Mouse (Mus musculus) macrophage (primary cell): Measurements from ENCODE around the gene Plekhb2. TPM values are rescaled to one million over a fixed set of nuclear protein-coding genes. Genes with fewer than 3 reads are reported as not detected.

Experiments
- H3K27ac ChIP-seq: fragments of 350-480 bp; formaldehyde crosslinking; 2 replicates; pipeline ENCODE4 v1.9.0; 2021
- H3K36me3 ChIP-seq: fragments of 350-480 bp; formaldehyde crosslinking; 2 replicates; pipeline ENCODE4 v1.9.0; 2021; ENCODE audit errors: inconsistent target
- H3K4me3 ChIP-seq: fragments of 350-480 bp; formaldehyde crosslinking; 2 replicates; pipeline ENCODE4 v1.9.0; 2021; ENCODE audit errors: inconsistent target
- H3K79me2 ChIP-seq: fragments of 350-480 bp; formaldehyde crosslinking; 2 replicates; pipeline ENCODE4 v1.9.0; 2021; ENCODE audit errors: inconsistent target
- WGBS: methylation state at CpG from one replicate; pipeline ENCODE4 v1.1.7; 2026; ENCODE audit warnings: inconsistent platforms; ENCODE audit not compliant: missing documents; 5-methylcytosine and 5-hydroxymethylcytosine counted together
- polyA plus RNA-seq: library from polyadenylated mRNA; stranded (reverse); fragments of 250-400 nt; gene quantifications from 3 replicates; pipeline ENCODE4 v1.2.4, GENCODE M21; 2018; ENCODE audit warnings: inconsistent platforms

Plekhb2 gene
- polyA plus RNA-seq, 1 experiment from 2014 or later: 93.5 TPM

GRCm38 (mm10) chr1:34842887-34843618, 6.7 kb upstream of the Plekhb2 start, which contains the start of gene Fam168b:
TSS of gene Fam168b (minus strand) at chr1:34843065.
- H3K36me3 ChIP-seq: no peaks in the 10 kb centered on the region
- peak within 1 kb of the TSS; percentile 73 for H3K4me3 ChIP-seq
- WGBS: 3% methylated on average over 29 of the region's 59 CpGs

GRCm38 (mm10) chr1:34847070-34847469, 2.7 kb upstream of the Plekhb2 start:
- Histone ChIP-seq H3K36me3 (no peaks in the 10 kb centered on the region), H3K27ac (no peak overlapping the region), H3K79me2 (peaks cover 36% of the 10 kb centered on the region), H3K4me3 (no peak overlapping the region)
- WGBS: 92% methylated on average over 3 of the region's 3 CpGs

More at GRCm38 (mm10) chr1:34842887-34843618, 6.7 kb upstream of the Plekhb2 start, which contains the start of gene Fam168b:
- Histone ChIP-seq H3K79me2 (peaks cover 44% of the 10 kb centered on the region), H3K27ac (peak within 1 kb of the TSS; percentile 69)

GRCm38 (mm10) chr1:34850343-34851136, 764 bp downstream of the Plekhb2 start:
- WGBS: 41% methylated on average over 10 of the region's 11 CpGs
- Histone ChIP-seq H3K27ac (peak overlapping the region; percentile 81), H3K79me2 (peaks cover 67% of the 10 kb centered on the region), H3K36me3 (no peaks in the 10 kb centered on the region), H3K4me3 (peak overlapping the region; percentile 53)

- 0% methylated on average over 6 of the region's 6 CpGs for WGBS
- H3K27ac ChIP-seq: peak overlapping the region; percentile 81
- peaks cover 77% of the 10 kb centered on the region for H3K79me2 ChIP-seq
- peak overlapping the region; percentile 53 for H3K4me3 ChIP-seq
- no peaks in the 10 kb centered on the region for H3K36me3 ChIP-seq
These were observed 1.8 kb downstream of the Plekhb2 start for GRCm38 (mm10) chr1:34851562-34851961.

- peak overlapping the region; percentile 81 for H3K27ac ChIP-seq
- peak overlapping the region; percentile 53 for H3K4me3 ChIP-seq
- 81% methylated on average over 11 of the region's 11 CpGs for WGBS
- H3K36me3 ChIP-seq: no peaks in the 10 kb centered on the region
- peaks cover 84% of the 10 kb centered on the region for H3K79me2 ChIP-seq
These were observed 2.5 kb downstream of the Plekhb2 start for GRCm38 (mm10) chr1:34852116-34852878.

GRCm38 (mm10) chr1:34853786-34854185, 4.0 kb downstream of the Plekhb2 start:
- Histone ChIP-seq H3K36me3 (no peaks in the 10 kb centered on the region), H3K27ac (no peak overlapping the region)
- WGBS: 95% methylated on average over 2 of the region's 2 CpGs

GRCm38 (mm10) chr1:34855056-34855739, 5.4 kb downstream of the Plekhb2 start:
- 82% methylated on average over 12 of the region's 12 CpGs for WGBS
- no peaks in the 10 kb centered on the region for H3K36me3 ChIP-seq
- H3K27ac ChIP-seq: no peak overlapping the region
- H3K79me2 ChIP-seq: peaks cover 100% of the 10 kb centered on the region
- no peak overlapping the region for H3K4me3 ChIP-seq

More at GRCm38 (mm10) chr1:34853786-34854185, 4.0 kb downstream of the Plekhb2 start:
- H3K79me2 ChIP-seq: peaks cover 97% of the 10 kb centered on the region
- no peak overlapping the region for H3K4me3 ChIP-seq

- H3K36me3 ChIP-seq: peaks cover 24% of the 10 kb centered on the region
- peak overlapping the region; percentile 58 for H3K27ac ChIP-seq
- no peak overlapping the region for H3K4me3 ChIP-seq
- 18% methylated on average over 5 of the region's 5 CpGs for WGBS
- H3K79me2 ChIP-seq: peaks cover 80% of the 10 kb centered on the region
These were observed 8.9 kb downstream of the Plekhb2 start for GRCm38 (mm10) chr1:34858671-34859070.

GRCm38 (mm10) chr1:34859761-34860160, 10.0 kb downstream of the Plekhb2 start:
- 89% methylated on average over 3 of the region's 3 CpGs for WGBS
- no peak overlapping the region for H3K4me3 ChIP-seq
- H3K79me2 ChIP-seq: peaks cover 69% of the 10 kb centered on the region
- H3K36me3 ChIP-seq: peaks cover 35% of the 10 kb centered on the region
- H3K27ac ChIP-seq: no peak overlapping the region

- peaks cover 65% of the 10 kb centered on the region for H3K79me2 ChIP-seq
- H3K36me3 ChIP-seq: peaks cover 39% of the 10 kb centered on the region
- no peak overlapping the region for H3K27ac ChIP-seq
- H3K4me3 ChIP-seq: no peak overlapping the region
- 90% methylated on average over 7 of the region's 7 CpGs for WGBS
These were observed 10.4 kb downstream of the Plekhb2 start for GRCm38 (mm10) chr1:34860205-34860604.

GRCm38 (mm10) chr1:34862877-34863276, 13.1 kb downstream of the Plekhb2 start:
- H3K79me2 ChIP-seq: peaks cover 38% of the 10 kb centered on the region
- no peak overlapping the region for H3K4me3 ChIP-seq
- 94% methylated on average over 13 of the region's 13 CpGs for WGBS
- peaks cover 51% of the 10 kb centered on the region for H3K36me3 ChIP-seq
- no peak overlapping the region for H3K27ac ChIP-seq

- WGBS: 93% methylated on average over 7 of the region's 7 CpGs
- H3K36me3 ChIP-seq: peaks cover 53% of the 10 kb centered on the region
- H3K27ac ChIP-seq: no peak overlapping the region
These were observed 13.5 kb downstream of the Plekhb2 start for GRCm38 (mm10) chr1:34863323-34863722.

GRCm38 (mm10) chr1:34864243-34864642, 14.5 kb downstream of the Plekhb2 start:
- Histone ChIP-seq H3K79me2 (peaks cover 25% of the 10 kb centered on the region), H3K4me3 (no peak overlapping the region), H3K36me3 (peaks cover 62% of the 10 kb centered on the region), H3K27ac (no peak overlapping the region)
- WGBS: 92% methylated on average over 7 of the region's 7 CpGs

More at GRCm38 (mm10) chr1:34863323-34863722, 13.5 kb downstream of the Plekhb2 start:
- H3K4me3 ChIP-seq: no peak overlapping the region
- H3K79me2 ChIP-seq: peaks cover 34% of the 10 kb centered on the region

- Histone ChIP-seq H3K36me3 (peaks cover 79% of the 10 kb centered on the region), H3K79me2 (peaks cover 8% of the 10 kb centered on the region), H3K27ac (no peak overlapping the region), H3K4me3 (no peak overlapping the region)
- WGBS: 96% methylated on average over 9 of the region's 9 CpGs
These were observed 16.1 kb downstream of the Plekhb2 start for GRCm38 (mm10) chr1:34865866-34866265.
